Mouse (Mus musculus) spleen, adult 18-20 months (tissue): ENCODE results near the gene Npc2.

Experiments used
- DNase-seq, 2 experiments: peaks; one replicate each; pipeline ENCODE4 v3.0.0; 2022; ENCODE audit warnings: mixed read lengths in 2 of 2

Npc2 gene

GRCm38 (mm10) chr12:84726391-84726790 is 46.6 kb downstream of the Npc2 start:
- no peak for DNase-seq

DNA sequence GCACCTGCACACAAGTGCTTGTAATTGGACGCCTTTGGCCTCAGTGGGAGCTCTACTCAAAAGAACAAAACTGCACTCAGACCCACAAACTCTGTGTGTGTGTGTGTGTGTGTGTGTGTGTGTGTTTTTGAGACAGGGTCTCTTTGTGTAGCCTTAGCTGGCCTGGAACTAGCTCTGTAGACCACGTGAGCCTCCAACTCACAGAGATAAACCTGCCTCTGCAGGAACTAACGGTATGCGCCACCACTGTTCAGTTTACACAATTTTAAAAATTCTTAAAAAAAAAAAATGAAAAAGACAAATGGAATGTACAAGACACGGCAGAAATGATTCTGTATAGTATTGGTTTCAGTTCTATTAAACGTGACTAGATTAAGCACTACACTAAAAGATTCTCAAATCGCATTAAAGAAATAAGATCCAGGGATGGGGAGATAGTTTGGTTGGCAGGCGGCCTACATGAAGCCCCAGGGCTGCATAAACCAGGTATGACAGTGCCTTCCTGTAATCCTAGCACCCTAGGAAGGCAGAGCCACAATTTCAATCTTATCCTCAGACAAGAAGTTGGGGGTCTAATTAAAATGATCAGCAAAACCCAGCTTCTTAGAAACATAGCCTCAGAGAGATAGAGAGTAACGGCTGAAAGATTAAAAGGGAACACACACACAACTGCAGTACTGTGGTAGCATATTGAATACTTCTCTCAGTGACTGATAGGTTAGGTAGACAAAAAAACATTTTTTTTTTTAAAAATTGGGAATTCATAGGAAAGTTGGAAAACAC is 54.3 kb downstream of the Npc2 start:
- no peak for DNase-seq

DNA sequence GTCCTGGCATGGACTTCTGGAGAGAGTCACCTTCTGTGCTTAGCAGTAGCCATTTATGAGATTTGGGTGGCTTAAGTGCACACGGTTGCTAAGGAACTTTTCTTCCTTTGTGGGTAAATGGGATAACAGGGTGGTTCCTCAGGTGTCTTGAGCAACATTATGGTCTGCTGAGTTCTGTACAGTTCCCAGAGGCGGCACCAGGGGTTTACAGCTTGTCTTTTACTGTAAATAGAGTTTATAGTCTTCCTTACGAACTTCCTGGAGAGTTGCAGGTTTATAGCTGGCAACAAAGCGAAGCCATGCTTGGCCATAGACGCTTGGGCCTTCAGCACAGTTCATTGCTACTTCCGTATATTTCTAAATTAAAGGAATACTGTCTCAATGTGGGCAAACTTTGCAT is 58.4 kb downstream of the Npc2 start:
- DNase-seq = no peak

GRCm38 (mm10) chr12:84709842-84710439 is 63.0 kb downstream of the Npc2 start:
- DNase-seq = no peak

GRCm38 (mm10) chr12:84707804-84708203 is 65.1 kb downstream of the Npc2 start:
- DNase-seq = no peak

DNA sequence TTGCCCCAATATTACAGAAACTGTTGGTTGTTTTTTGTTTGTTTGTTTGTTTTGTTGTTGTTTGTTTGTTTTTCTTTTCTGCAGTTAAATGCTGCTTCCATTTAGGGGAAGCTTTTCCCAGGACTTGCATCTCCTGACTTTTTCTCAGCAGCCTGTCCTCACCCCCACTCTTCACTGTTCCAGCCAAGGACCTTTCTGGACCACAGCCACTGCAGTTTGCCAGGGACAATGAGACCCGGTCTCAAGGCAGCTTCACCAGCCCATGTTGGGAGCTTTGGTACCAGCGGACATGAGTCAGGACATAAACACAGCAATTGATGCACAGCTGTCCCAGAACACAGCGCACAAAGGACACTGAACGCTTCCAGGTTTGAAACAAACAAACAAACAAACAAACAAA is 66.1 kb downstream of the Npc2 start:
- no peak for DNase-seq
